Mouse (Mus musculus) lung, postnatal 0 days (tissue): ENCODE results near the gene Dusp1.

ENCODE experiments used
- CTCF ChIP-seq: IDR thresholded peaks from 2 replicates; pipeline ENCODE4 v1.5.1; 2016; ENCODE audit warnings: antibody characterized with exemption, mild to moderate bottlenecking
- EP300 ChIP-seq: IDR thresholded peaks from 2 replicates; pipeline ENCODE4 v1.6.1; 2016; ENCODE audit warnings: antibody characterized with exemption, mild to moderate bottlenecking, control low read depth

- TF ChIP-seq CTCF (no peak), EP300 (no peak)
Measured at GRCm38 (mm10) chr17:26587961-26588487, 26.1 kb upstream of the Dusp1 start.
